Mouse (Mus musculus) stomach, postnatal 0 days (tissue): ENCODE measurements around the gene Ttc12.

Source experiments
- CTCF ChIP-seq: IDR thresholded peaks from 2 replicates; pipeline ENCODE4 v1.5.1; 2016; ENCODE audit warnings: antibody characterized with exemption, low read depth, mild to moderate bottlenecking, moderate library complexity
- EP300 ChIP-seq: optimal IDR thresholded peaks from 2 replicates; pipeline ENCODE3; 2016; ENCODE audit warnings: antibody characterized with exemption

DNA sequence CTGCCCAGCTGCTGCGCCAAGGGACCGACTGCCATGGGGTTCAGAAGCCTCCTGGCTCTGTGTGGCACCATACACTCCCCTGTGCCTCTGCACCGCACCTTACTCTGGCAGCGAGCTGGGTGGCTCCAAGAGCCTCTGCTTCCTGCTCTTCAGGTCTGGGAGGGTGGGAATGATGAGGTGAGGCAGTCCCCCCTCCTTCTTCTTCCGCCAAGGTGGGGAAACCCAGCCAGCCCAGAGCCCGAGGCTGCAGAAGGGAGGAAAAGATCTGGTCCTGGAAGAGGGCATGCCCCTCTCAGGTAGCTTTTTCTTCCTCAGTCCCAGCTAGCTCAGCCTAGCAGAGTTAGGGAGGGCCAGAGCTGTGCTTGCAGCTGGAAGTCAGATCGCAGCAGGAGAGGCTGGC is 59.1 kb downstream of the Ttc12 start, which contains the start of gene Ankk1:
- TF ChIP-seq CTCF = no peak
- no peak for TF ChIP-seq EP300
